Mouse (Mus musculus): ENCODE data around the gene Prkcg.

DNA sequence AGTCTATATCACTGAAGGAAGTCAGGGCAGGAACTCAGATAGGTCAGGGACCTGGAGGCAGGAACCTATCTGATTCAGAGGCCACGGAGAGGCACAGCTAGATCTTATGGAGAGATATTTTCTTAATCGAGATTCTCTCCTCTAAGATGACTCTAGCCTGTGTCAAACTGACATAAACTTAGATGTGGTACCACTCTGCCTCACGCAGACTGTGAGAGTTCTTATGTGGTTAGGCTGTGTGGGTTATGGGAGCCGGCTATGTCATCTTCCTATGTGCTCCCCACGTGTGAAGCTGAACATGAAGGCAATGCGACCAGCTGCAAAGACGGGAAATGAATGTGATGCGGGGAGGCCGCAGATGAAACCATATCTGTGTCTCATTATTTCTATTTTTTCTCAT lies 16.8 kb upstream of the Prkcg start:
- no peak for TF ChIP-seq CTCF (IDR thresholded peaks at IDR 0.05; ENCODE audit: low read depth, low read length)
- TF ChIP-seq POLR2A (IDR thresholded peaks at IDR 0.05; ENCODE audit: insufficient read depth, low read length), result no peak
- TF ChIP-seq EP300 (IDR thresholded peaks at IDR 0.05; ENCODE audit: insufficient read depth, low read depth, low read length), result no peak

All from ES-Bruce4 (cell line).